Mouse (Mus musculus): ENCODE measurements around the gene Crhbp.

DNA sequence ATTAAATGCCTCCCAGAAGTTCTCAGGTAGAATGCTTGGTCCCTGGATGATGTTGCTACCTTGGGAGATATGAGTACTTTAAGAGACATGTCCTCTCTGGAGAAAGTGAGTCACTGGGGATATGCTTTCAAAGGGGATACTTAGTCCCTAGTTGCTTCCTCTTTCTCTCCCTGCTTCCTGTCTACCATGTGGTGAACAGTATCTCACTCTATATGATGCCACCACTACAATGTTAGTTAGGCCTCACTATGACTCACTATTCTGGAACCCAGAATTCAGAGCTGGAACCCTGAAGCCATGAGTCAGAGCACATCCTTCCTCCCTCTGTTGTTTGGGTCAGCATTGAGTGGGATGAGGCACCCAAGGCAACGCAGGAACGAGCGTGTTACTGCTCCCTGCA is 17.2 kb downstream of the Crhbp start:
- TF ChIP-seq CTCF (conservative IDR thresholded peaks at IDR 0.05; ENCODE audit: low read length) (no peak), POU5F1 (IDR thresholded peaks at IDR 0.05; ENCODE audit: borderline replicate concordance, low read length) (no peak)
